Mouse (Mus musculus): ENCODE results near the gene Zfp865. TPM values are rescaled to one million over a fixed set of nuclear protein-coding genes. Genes with fewer than 3 reads are reported as not detected.
"Not testable (repeated sequence)": the region's sequence is repeated elsewhere in the genome, so short reads cannot be mapped to it uniquely, and the experiment has no call there.

Gene Zfp865
- polyA plus RNA-seq, 1 experiment from 2014 or later = 5.9 TPM

- DNase-seq (ENCODE audit: low spot score) = peak; percentile 97
These were observed 4.8 kb upstream of the Zfp865 start, which contains the start of gene Gm44973 for GRCm38 (mm10) chr7:5015118-5016001. Gene Gm44973 (plus strand): TSS chr7:5015496.

- no peak for DNase-seq (ENCODE audit: low spot score)
These were observed 4.1 kb upstream of the Zfp865 start for GRCm38 (mm10) chr7:5016057-5016456.

- DNase-seq (ENCODE audit: low spot score) = no peak
These were observed 3.3 kb upstream of the Zfp865 start for GRCm38 (mm10) chr7:5016920-5017319.

- DNase-seq (ENCODE audit: low spot score) = no peak
These were observed 2.8 kb upstream of the Zfp865 start for GRCm38 (mm10) chr7:5017352-5017751.

GRCm38 (mm10) chr7:5017931-5018330 lies 2.2 kb upstream of the Zfp865 start:
- DNase-seq (ENCODE audit: low spot score) = no peak

GRCm38 (mm10) chr7:5019576-5019975 lies 600 bp upstream of the Zfp865 start:
- not testable (repeated sequence) for DNase-seq (ENCODE audit: low spot score)

- no peak for DNase-seq (ENCODE audit: low spot score)
These were observed 509 bp downstream of the Zfp865 start for GRCm38 (mm10) chr7:5020685-5021084.

- DNase-seq (ENCODE audit: low spot score) = no peak
These were observed 1.0 kb downstream of the Zfp865 start for GRCm38 (mm10) chr7:5021197-5021596.

- DNase-seq (ENCODE audit: low spot score) = no peak
These were observed 9.4 kb downstream of the Zfp865 start for GRCm38 (mm10) chr7:5029543-5029942.

- DNase-seq (ENCODE audit: low spot score) = no peak
These were observed 9.8 kb downstream of the Zfp865 start for GRCm38 (mm10) chr7:5029946-5030345.

GRCm38 (mm10) chr7:5030554-5031275 lies 10.5 kb downstream of the Zfp865 start:
- DNase-seq (ENCODE audit: low spot score) = no peak

- no peak for DNase-seq (ENCODE audit: low spot score)
These were observed 11.3 kb downstream of the Zfp865 start for GRCm38 (mm10) chr7:5031496-5031895.

GRCm38 (mm10) chr7:5033818-5034217 lies 13.6 kb downstream of the Zfp865 start, which contains the start of gene 4632433K11Rik:
Gene 4632433K11Rik (plus strand): TSS chr7:5034118.
- DNase-seq (ENCODE audit: low spot score) = no peak

GRCm38 (mm10) chr7:5035628-5036027 lies 15.5 kb downstream of the Zfp865 start:
- no peak for DNase-seq (ENCODE audit: low spot score)

GRCm38 (mm10) chr7:5036136-5036535 lies 16.0 kb downstream of the Zfp865 start:
- DNase-seq (ENCODE audit: low spot score) = no peak

GRCm38 (mm10) chr7:5037026-5037425 lies 16.9 kb downstream of the Zfp865 start:
- no peak for DNase-seq (ENCODE audit: low spot score)

GRCm38 (mm10) chr7:5037467-5037866 lies 17.3 kb downstream of the Zfp865 start:
- no peak for DNase-seq (ENCODE audit: low spot score)

GRCm38 (mm10) chr7:5038109-5038732 lies 18.0 kb downstream of the Zfp865 start, which contains the start of gene Zfp784:
Gene Zfp784 (minus strand): TSS chr7:5038446.
- DNase-seq (ENCODE audit: low spot score) = peak; percentile 94

- no peak for DNase-seq (ENCODE audit: low spot score)
These were observed 18.8 kb downstream of the Zfp865 start for GRCm38 (mm10) chr7:5038940-5039339.

GRCm38 (mm10) chr7:5044981-5045380 lies 24.8 kb downstream of the Zfp865 start:
- no peak for DNase-seq (ENCODE audit: low spot score)

GRCm38 (mm10) chr7:5046112-5046511 lies 25.9 kb downstream of the Zfp865 start:
- no peak for DNase-seq (ENCODE audit: low spot score)

GRCm38 (mm10) chr7:5047313-5047712 lies 27.1 kb downstream of the Zfp865 start:
- peak; percentile 52 for DNase-seq (ENCODE audit: low spot score)

Measured in thymus, postnatal 0 days (tissue).